Mouse (Mus musculus) intestine, embryonic 14.5 days (tissue): ENCODE results near the gene Olfr1411. TPM values are rescaled to one million over a fixed set of nuclear protein-coding genes. Genes with fewer than 3 reads are reported as not detected.
A peak's percentile ranks its signal among the peaks of the same experiment; 100 is the strongest.

ENCODE experiments used
- ATAC-seq: fragments of 200-750 bp; cut with Nextera tagmentation; replicated peaks from 2 replicates; pipeline ENCODE4 v1.8.0; 2017; ENCODE audit warnings: low read depth, moderate number of reproducible peaks, moderate TSS enrichment, moderate library complexity; ENCODE audit not compliant: low FRiP score, low TSS enrichment
- DNase-seq: peaks from one replicate; pipeline ENCODE4 v3.0.0-alpha.2; 2018; ENCODE audit warnings: low spot score
- H3K27ac ChIP-seq: fragments of 300-500 bp; sonication (generic); 2 replicates; pipeline ENCODE4 v1.5.1; 2014; ENCODE audit warnings: low read depth, mild to moderate bottlenecking, control low read depth
- H3K27me3 ChIP-seq: fragments of 300-500 bp; sonication (generic); replicated peaks from 2 replicates; pipeline ENCODE4 v1.6.1; 2014; ENCODE audit warnings: low read length, control low read depth; ENCODE audit not compliant: control insufficient read depth, insufficient read depth
- H3K36me3 ChIP-seq: fragments of 300-500 bp; sonication (generic); 2 replicates; pipeline ENCODE4 v1.6.1; 2014; ENCODE audit warnings: low read length, control low read depth; ENCODE audit not compliant: control insufficient read depth, insufficient read depth
- H3K4me1 ChIP-seq: fragments of 300-500 bp; sonication (generic); replicated peaks from 2 replicates; pipeline ENCODE4 v1.6.1; 2014; ENCODE audit warnings: low read length, control low read depth, mixed read lengths; ENCODE audit not compliant: control insufficient read depth, insufficient read depth
- H3K4me2 ChIP-seq: fragments of 300-500 bp; sonication (generic); 2 replicates; pipeline ENCODE4 v1.6.1; 2014; ENCODE audit warnings: low read length
- H3K4me3 ChIP-seq: fragments of 300-500 bp; sonication (generic); 2 replicates; pipeline ENCODE4 v1.5.1; 2014; ENCODE audit warnings: low read depth, low read length, control low read depth, mixed read lengths
- H3K9ac ChIP-seq: fragments of 300-500 bp; sonication (generic); 2 replicates; pipeline ENCODE4 v1.6.1; 2014; ENCODE audit warnings: mild to moderate bottlenecking, low read length
- H3K9me3 ChIP-seq: fragments of 300-500 bp; sonication (generic); 2 replicates; pipeline ENCODE4 v1.6.1; 2016; ENCODE audit warnings: low read length, control low read depth; ENCODE audit not compliant: control insufficient read depth
- WGBS: fragments of 180-500 bp; shearing (Covaris S2); extraction: QIAGEN DNeasy Blood & Tissue Kit; methylation state at CpG from one replicate; pipeline ENCODE4 v1.1.7; 2014; 5-methylcytosine and 5-hydroxymethylcytosine counted together
- polyA plus RNA-seq: library from polyadenylated mRNA; unstranded; fragments of >200 nt; fragmentation: Nextera tagmentation; extraction: Ambion mirVana; gene quantifications from 2 replicates; pipeline ENCODE4 v1.2.1, GENCODE M21; 2014

The Olfr1411 gene
- polyA plus RNA-seq: not detected in 2 replicates

GRCm38 (mm10) chr1:92594111-92594510 is at the start of gene Olfr1411:
Gene Olfr1411, plus strand, starts transcription at chr1:92594411.
- Histone ChIP-seq H3K9ac (no peak within 1 kb of the TSS), H3K36me3 (no peaks in the 10 kb centered on the region), H3K9me3 (no peaks in the 10 kb centered on the region), H3K4me3 (no peak within 1 kb of the TSS), H3K27me3 (no peaks in the 10 kb centered on the region), H3K4me2 (no peak within 1 kb of the TSS), H3K27ac (no peak within 1 kb of the TSS), H3K4me1 (no peaks in the 10 kb centered on the region)
- ATAC-seq (no peak), DNase-seq (peak; percentile 31)

- 78% methylated on average over 2 of the region's 2 CpGs for WGBS
- DNase-seq: no peak
- Histone ChIP-seq H3K36me3 (no peaks in the 10 kb centered on the region), H3K9ac (no peak overlapping the region), H3K4me2 (no peak overlapping the region), H3K27ac (no peak overlapping the region), H3K4me3 (no peak overlapping the region), H3K4me1 (no peaks in the 10 kb centered on the region), H3K27me3 (no peaks in the 10 kb centered on the region), H3K9me3 (no peaks in the 10 kb centered on the region)
- ATAC-seq: no peak
These were observed 48.3 kb upstream of the Olfr1411 start for GRCm38 (mm10) chr1:92545929-92546328.

GRCm38 (mm10) chr1:92571022-92571421 is 23.2 kb upstream of the Olfr1411 start, which contains the start of gene Olfr1413:
Gene Olfr1413, plus strand, starts transcription at chr1:92571322.
- Histone ChIP-seq H3K4me1 (no peaks in the 10 kb centered on the region), H3K4me2 (no peak within 1 kb of the TSS), H3K9ac (no peak within 1 kb of the TSS), H3K27ac (no peak within 1 kb of the TSS), H3K36me3 (no peaks in the 10 kb centered on the region), H3K9me3 (no peaks in the 10 kb centered on the region), H3K4me3 (no peak within 1 kb of the TSS), H3K27me3 (no peaks in the 10 kb centered on the region)
- WGBS: 85% methylated on average over 3 of the region's 3 CpGs
- DNase-seq (no peak), ATAC-seq (no peak)

GRCm38 (mm10) chr1:92585479-92585878 is 8.7 kb upstream of the Olfr1411 start, which contains the start of gene Olfr1412:
Gene Olfr1412, plus strand, starts transcription at chr1:92585779.
- WGBS: 75% methylated on average over 2 of the region's 2 CpGs
- Histone ChIP-seq H3K27ac (no peak within 1 kb of the TSS), H3K4me3 (no peak within 1 kb of the TSS), H3K4me1 (no peaks in the 10 kb centered on the region), H3K4me2 (no peak within 1 kb of the TSS), H3K9me3 (no peaks in the 10 kb centered on the region), H3K27me3 (no peaks in the 10 kb centered on the region), H3K36me3 (no peaks in the 10 kb centered on the region), H3K9ac (no peak within 1 kb of the TSS)
- DNase-seq (no peak), ATAC-seq (no peak)

- WGBS: 85% methylated on average over 3 of the region's 3 CpGs
- no peak for ATAC-seq
These were observed 1.8 kb downstream of the Olfr1411 start for GRCm38 (mm10) chr1:92596019-92596418.

GRCm38 (mm10) chr1:92605482-92605881 is 11.3 kb downstream of the Olfr1411 start, which contains the start of gene Olfr1410:
Gene Olfr1410, plus strand, starts transcription at chr1:92605782.
- Histone ChIP-seq H3K4me2 (no peak within 1 kb of the TSS), H3K4me3 (no peak within 1 kb of the TSS), H3K4me1 (no peaks in the 10 kb centered on the region), H3K9ac (no peak within 1 kb of the TSS), H3K27ac (no peak within 1 kb of the TSS), H3K27me3 (no peaks in the 10 kb centered on the region), H3K9me3 (no peaks in the 10 kb centered on the region), H3K36me3 (no peaks in the 10 kb centered on the region)
- ATAC-seq (no peak), DNase-seq (no peak)
- 93% methylated on average over 1 of the region's 1 CpGs for WGBS

More at GRCm38 (mm10) chr1:92596019-92596418, 1.8 kb downstream of the Olfr1411 start:
- peak; percentile 46 for DNase-seq
- no peak overlapping the region for H3K4me3 ChIP-seq
- no peak overlapping the region for H3K27ac ChIP-seq
- H3K9me3 ChIP-seq: no peaks in the 10 kb centered on the region
- H3K4me2 ChIP-seq: no peak overlapping the region
- no peaks in the 10 kb centered on the region for H3K36me3 ChIP-seq
- H3K27me3 ChIP-seq: no peaks in the 10 kb centered on the region
- no peaks in the 10 kb centered on the region for H3K4me1 ChIP-seq
- H3K9ac ChIP-seq: no peak overlapping the region

GRCm38 (mm10) chr1:92607711-92608110 is 13.5 kb downstream of the Olfr1411 start:
- DNase-seq (peak; percentile 18), ATAC-seq (no peak)
- Histone ChIP-seq H3K9ac (no peak overlapping the region), H3K36me3 (no peaks in the 10 kb centered on the region), H3K9me3 (no peaks in the 10 kb centered on the region), H3K4me3 (no peak overlapping the region), H3K4me1 (no peaks in the 10 kb centered on the region), H3K27ac (no peak overlapping the region), H3K4me2 (no peak overlapping the region), H3K27me3 (no peaks in the 10 kb centered on the region)
- WGBS: 79% methylated on average over 4 of the region's 4 CpGs

GRCm38 (mm10) chr1:92611008-92611407 is 16.8 kb downstream of the Olfr1411 start:
- WGBS: 3% methylated on average over 5 of the region's 5 CpGs
- 0 out of 2 replicates have a peak, but pooled peaks have one; percentile 55 for ATAC-seq
- H3K27me3 ChIP-seq: no peaks in the 10 kb centered on the region
- H3K9ac ChIP-seq: no peak overlapping the region
- no peak overlapping the region for H3K4me3 ChIP-seq
- no peaks in the 10 kb centered on the region for H3K4me1 ChIP-seq
- DNase-seq: peak; percentile 75
- H3K27ac ChIP-seq: no peak overlapping the region
- H3K9me3 ChIP-seq: no peaks in the 10 kb centered on the region
- no peaks in the 10 kb centered on the region for H3K36me3 ChIP-seq
- no peak overlapping the region for H3K4me2 ChIP-seq

GRCm38 (mm10) chr1:92613175-92613574 is 19.0 kb downstream of the Olfr1411 start:
- 46% methylated on average over 4 of the region's 4 CpGs for WGBS
- Histone ChIP-seq H3K27me3 (no peaks in the 10 kb centered on the region), H3K9me3 (no peaks in the 10 kb centered on the region), H3K9ac (no peak overlapping the region), H3K4me1 (no peaks in the 10 kb centered on the region), H3K4me3 (no peak overlapping the region), H3K4me2 (no peak overlapping the region), H3K27ac (no peak overlapping the region), H3K36me3 (no peaks in the 10 kb centered on the region)
- no peak for DNase-seq
- no peak for ATAC-seq
